Mouse (Mus musculus): ENCODE measurements around the gene Gli1.

DNA sequence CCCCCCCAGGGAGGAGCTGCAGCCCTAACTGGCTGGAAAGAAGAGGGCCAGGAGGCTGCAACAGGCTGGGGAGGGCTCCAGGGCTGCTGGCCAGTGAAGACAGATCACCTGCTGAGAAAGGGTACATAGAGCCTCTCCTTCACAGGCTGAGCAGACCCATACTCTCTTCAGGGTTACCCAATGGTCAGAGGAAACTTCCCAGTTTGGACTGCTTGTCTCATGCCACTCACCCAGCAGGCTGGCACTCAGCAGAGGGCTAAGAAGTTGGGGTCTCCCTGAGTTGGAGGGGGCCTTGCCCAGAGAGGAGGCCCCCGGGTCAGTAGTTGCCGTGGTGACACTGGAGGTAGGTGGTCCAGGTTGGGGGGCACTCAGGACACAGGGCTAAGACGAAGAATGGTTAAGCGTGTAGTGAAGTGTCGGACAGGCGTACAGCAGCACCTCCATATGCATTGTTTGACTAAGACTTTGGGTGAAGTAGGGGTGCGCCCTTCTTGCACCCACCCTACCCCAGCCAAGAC is 57.6 kb downstream of the Gli1 start:
- TF ChIP-seq POLR2A (IDR thresholded peaks at IDR 0.05; ENCODE audit: insufficient read length, low read depth) (peak; percentile 22), TCF3 (IDR thresholded peaks at IDR 0.05; ENCODE audit: insufficient read length, low read depth) (no peak), USF1 (IDR thresholded peaks at IDR 0.05; ENCODE audit: low read depth) (no peak), MAX (IDR thresholded peaks at IDR 0.05; ENCODE audit: low read depth) (no peak), MYOG (IDR thresholded peaks at IDR 0.05; ENCODE audit: control insufficient read depth in 1 of 3, insufficient read depth in 1 of 3, insufficient read length in 2 of 3, low read depth in 2 of 3) (no peak), CEBPB (IDR thresholded peaks at IDR 0.05; ENCODE audit: insufficient read depth, poor library complexity, severe bottlenecking) (no peak), MYOD1 (IDR thresholded peaks at IDR 0.05; ENCODE audit: control insufficient read depth in 1 of 3, insufficient read length in 2 of 3, low read depth in 2 of 3) (no peak)

Measured in myocyte (in vitro differentiated cells).